Mouse (Mus musculus): ENCODE data around the gene Olfr982. TPM values are rescaled to one million over a fixed set of nuclear protein-coding genes. Genes with fewer than 3 reads are reported as not detected.

The Olfr982 gene
- total RNA-seq (2023): not detected in 2 replicates

DNA sequence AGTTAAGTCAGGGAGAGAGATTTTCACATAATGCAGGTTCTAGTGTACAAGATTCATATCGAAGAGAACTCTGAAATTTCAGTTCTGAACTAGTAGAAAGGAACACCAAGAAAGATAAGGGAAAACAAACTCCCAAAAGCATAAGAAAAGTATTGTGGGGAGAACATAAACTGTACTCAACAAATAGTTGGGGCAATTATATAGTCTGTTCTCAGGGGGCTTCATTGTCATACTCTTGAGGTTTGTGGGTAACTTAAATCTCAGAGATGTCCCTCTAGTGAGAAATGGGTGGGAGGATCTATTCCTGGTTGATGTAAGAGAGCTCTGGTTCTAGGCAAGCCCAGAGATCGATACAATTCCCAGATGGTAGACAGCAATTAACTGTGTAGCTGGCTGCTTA is at the start of gene Olfr982:
Gene Olfr982 (plus strand): TSS at position 301 of the 400 bp plus-strand sequence.

DNA sequence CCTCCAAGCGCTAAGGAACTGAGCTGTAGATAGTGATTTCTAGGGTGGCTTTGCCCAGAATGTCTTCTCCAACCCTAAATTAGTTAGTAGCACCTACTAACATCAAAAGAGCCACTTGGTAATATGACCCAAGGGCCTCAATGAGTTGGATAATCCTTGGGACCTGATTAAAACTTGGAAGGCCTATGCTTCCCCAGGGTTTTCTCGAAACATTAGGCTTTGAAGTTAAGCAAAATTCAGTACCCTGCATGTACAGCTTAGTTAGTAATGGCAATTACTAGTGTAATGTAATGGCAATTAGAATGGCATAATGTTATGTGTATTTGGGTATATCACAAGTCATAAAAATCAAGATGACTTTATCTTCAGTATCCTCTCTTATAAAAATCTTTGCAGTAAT is 19.9 kb downstream of the Olfr982 start, which contains the start of gene Olfr983:
Gene Olfr983 (minus strand): TSS at position 101 of the 400 bp plus-strand sequence.

DNA sequence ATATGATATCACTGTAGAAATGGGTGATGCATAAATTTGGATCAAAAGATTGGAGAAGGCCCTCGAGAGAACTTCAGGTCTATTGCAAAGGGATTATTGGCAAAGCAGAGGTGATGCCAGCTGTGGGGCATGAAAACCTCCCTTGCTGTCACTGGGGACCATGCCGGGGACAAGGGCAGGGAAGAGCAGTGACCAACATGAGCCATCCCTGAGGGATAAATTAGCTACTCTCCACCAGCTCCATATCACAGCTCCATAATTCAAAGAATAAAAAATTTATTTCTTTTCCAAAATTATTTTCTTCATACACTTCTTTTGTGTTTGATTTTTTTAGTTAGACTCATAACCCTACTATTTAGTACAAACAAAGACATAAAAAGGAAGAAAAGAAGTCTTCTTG is 40.5 kb downstream of the Olfr982 start, which contains the start of gene Olfr984:
Gene Olfr984 (minus strand): TSS at position 101 of the 400 bp plus-strand sequence.

Other genes with a start within 250 kb of the Olfr982 start
- not detected in 2 replicates for gene Olfr971, start 237.0 kb upstream of the Olfr982 start, total RNA-seq (2023)
- gene Olfr972, start 207.4 kb upstream of the Olfr982 start, total RNA-seq (2023): not detected in 2 replicates
- not detected in 2 replicates for gene Olfr229, start 166.5 kb upstream of the Olfr982 start, total RNA-seq (2023)
- gene Olfr974, start 136.3 kb upstream of the Olfr982 start, total RNA-seq (2023): not detected in 2 replicates
- gene Olfr975, start 121.8 kb upstream of the Olfr982 start, total RNA-seq (2023): not detected in 2 replicates
- gene Olfr976, start 112.7 kb upstream of the Olfr982 start, total RNA-seq (2023): not detected in 2 replicates
- gene Olfr978, start 81.7 kb upstream of the Olfr982 start, total RNA-seq (2023): not detected in 2 replicates
- not detected in 2 replicates for gene Olfr979, start 70.4 kb upstream of the Olfr982 start, total RNA-seq (2023)
- not detected in 2 replicates for gene Olfr980, start 64.2 kb upstream of the Olfr982 start, total RNA-seq (2023)
- not detected in 2 replicates for gene Olfr981, start 52.4 kb upstream of the Olfr982 start, total RNA-seq (2023)
- gene Olfr983, start 19.8 kb downstream of the Olfr982 start, total RNA-seq (2023): not detected in 2 replicates
- gene Olfr984, start 40.4 kb downstream of the Olfr982 start, total RNA-seq (2023): 0.28 TPM in 1 of 2 replicates, not detected in the other
- not detected in 2 replicates for gene Olfr985, start 56.4 kb downstream of the Olfr982 start, total RNA-seq (2023)
- not detected in 2 replicates for gene Tmem225, start 74.3 kb downstream of the Olfr982 start, total RNA-seq (2023)
- not detected in 2 replicates for gene Olfr986, start 107.1 kb downstream of the Olfr982 start, total RNA-seq (2023)
- 0.29 and 0.76 TPM in 2 replicates for gene Zfp202, start 118.5 kb downstream of the Olfr982 start, total RNA-seq (2023)
- gene Scn3b, start 195.4 kb downstream of the Olfr982 start, total RNA-seq (2023): not detected in 2 replicates

Measured in neutrophil, adult 65 days (primary cell).